Mouse (Mus musculus): ENCODE measurements around the gene Pabpn1l.

Pabpn1l gene

GRCm38 (mm10) chr8:122622727-122623126 is at the start of gene Pabpn1l:
TSS of gene Pabpn1l (minus strand) at chr8:122622739.
- DNase-seq (ENCODE audit: low spot score in 2 of 2), result no peak

- DNase-seq (ENCODE audit: low spot score in 2 of 2), result no peak
These were observed 49.4 kb upstream of the Pabpn1l start for GRCm38 (mm10) chr8:122671894-122672293.

- DNase-seq (ENCODE audit: low spot score in 2 of 2), result no peak
These were observed 48.2 kb upstream of the Pabpn1l start for GRCm38 (mm10) chr8:122670718-122671117.

GRCm38 (mm10) chr8:122670001-122670400 is 47.5 kb upstream of the Pabpn1l start:
- no peak for DNase-seq (ENCODE audit: low spot score in 2 of 2)

GRCm38 (mm10) chr8:122669370-122669769 is 46.8 kb upstream of the Pabpn1l start:
- DNase-seq (ENCODE audit: low spot score in 2 of 2), result no peak

DNA sequence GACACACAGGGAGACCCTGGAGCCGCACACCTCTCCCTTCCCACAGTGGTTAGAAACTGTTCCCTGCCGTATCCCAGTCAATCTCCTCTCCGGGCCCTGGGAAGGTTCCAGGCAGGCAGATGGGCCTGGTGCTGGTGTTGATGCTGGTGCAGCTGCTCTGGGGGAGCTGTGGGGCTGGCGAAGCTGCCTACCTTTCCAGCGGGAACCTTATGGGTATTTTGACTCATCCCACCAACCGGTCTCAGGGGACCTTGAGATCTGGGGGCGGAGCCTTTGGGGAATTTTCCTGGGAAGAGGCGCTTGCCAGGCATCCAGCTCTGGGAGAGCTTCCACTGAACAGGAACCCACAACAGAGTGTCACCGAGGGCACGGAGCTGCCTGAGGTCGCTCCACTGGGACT is 45.3 kb upstream of the Pabpn1l start:
- no peak for DNase-seq (ENCODE audit: low spot score in 2 of 2)

DNA sequence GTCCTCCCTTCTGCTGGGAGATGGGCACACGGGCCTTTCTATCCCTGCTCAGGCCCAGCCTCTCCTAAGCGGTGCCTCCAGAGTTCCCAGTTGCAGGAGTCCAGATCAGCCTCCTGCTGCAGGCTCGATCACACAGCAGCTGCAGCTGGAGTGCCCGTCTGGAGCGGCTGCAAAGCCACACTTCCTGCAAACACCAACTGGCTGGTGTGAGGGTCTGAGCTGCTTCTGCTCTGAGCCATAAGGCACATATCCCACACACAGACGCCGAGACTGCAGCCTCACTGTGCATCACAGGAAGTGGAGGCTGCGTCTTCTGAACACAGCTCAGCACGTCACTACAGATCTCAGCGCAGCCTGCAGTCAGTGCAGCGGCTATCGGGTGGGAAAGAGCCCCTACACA is 44.3 kb upstream of the Pabpn1l start:
- DNase-seq (ENCODE audit: low spot score in 2 of 2), result peak in 1 of 2 experiments; percentile 53

GRCm38 (mm10) chr8:122666338-122666764 is 43.8 kb upstream of the Pabpn1l start:
- DNase-seq (ENCODE audit: low spot score in 2 of 2), result peak; percentile 58 to 66

GRCm38 (mm10) chr8:122665667-122666316 is 43.3 kb upstream of the Pabpn1l start:
- DNase-seq (ENCODE audit: low spot score in 2 of 2), result peak in 1 of 2 experiments; percentile 57

GRCm38 (mm10) chr8:122665221-122665620 is 42.7 kb upstream of the Pabpn1l start:
- peak in 1 of 2 experiments; percentile 35 for DNase-seq (ENCODE audit: low spot score in 2 of 2)

DNA sequence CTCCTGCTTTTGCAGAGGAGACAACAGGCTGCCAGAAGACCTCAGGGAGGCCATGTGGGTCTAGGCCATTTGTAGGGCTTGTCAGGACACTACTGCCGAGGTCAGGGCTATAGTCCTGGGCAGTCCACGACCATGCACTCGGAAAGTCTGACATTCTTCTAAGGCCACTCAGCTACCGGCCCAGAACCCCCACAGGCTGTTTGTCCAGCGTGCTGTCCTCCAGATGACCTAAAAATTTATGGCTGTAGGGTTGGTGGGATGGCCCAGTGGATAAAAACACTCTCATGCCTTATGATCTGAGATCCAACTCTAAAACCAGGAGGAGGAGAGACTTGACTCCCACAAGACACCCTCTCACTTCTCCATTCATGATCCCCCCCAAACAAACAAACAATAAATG is 41.1 kb upstream of the Pabpn1l start:
- DNase-seq (ENCODE audit: low spot score in 2 of 2), result no peak

- DNase-seq (ENCODE audit: low spot score in 2 of 2), result no peak
These were observed 40.6 kb upstream of the Pabpn1l start for GRCm38 (mm10) chr8:122663106-122663505.

DNA sequence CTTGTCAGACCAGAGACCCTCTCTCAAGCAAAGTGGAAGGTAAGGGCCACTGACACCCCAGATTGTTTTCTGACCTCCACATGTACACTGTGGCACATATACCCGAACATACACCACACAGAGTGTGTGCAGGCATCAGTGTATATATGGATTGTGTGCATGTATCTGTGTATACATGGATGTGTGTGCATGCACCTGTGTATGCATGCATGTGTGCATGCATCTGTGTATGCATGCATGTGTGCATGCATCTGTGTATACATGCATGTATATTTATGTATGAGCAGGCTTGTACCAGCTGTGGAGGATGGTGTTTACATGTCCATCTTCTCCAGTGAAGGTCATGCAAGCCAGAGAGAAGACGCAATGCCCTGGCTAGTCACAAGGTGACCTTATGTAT is 39.4 kb upstream of the Pabpn1l start:
- DNase-seq (ENCODE audit: low spot score in 2 of 2), result no peak

GRCm38 (mm10) chr8:122661138-122661537 is 38.6 kb upstream of the Pabpn1l start:
- peak in 1 of 2 experiments; percentile 40 for DNase-seq (ENCODE audit: low spot score in 2 of 2)

- DNase-seq (ENCODE audit: low spot score in 2 of 2), result peak; percentile 54 to 73
These were observed 37.5 kb upstream of the Pabpn1l start for GRCm38 (mm10) chr8:122660022-122660421.

- DNase-seq (ENCODE audit: low spot score in 2 of 2), result no peak
These were observed 36.2 kb upstream of the Pabpn1l start for GRCm38 (mm10) chr8:122658807-122659160.

DNA sequence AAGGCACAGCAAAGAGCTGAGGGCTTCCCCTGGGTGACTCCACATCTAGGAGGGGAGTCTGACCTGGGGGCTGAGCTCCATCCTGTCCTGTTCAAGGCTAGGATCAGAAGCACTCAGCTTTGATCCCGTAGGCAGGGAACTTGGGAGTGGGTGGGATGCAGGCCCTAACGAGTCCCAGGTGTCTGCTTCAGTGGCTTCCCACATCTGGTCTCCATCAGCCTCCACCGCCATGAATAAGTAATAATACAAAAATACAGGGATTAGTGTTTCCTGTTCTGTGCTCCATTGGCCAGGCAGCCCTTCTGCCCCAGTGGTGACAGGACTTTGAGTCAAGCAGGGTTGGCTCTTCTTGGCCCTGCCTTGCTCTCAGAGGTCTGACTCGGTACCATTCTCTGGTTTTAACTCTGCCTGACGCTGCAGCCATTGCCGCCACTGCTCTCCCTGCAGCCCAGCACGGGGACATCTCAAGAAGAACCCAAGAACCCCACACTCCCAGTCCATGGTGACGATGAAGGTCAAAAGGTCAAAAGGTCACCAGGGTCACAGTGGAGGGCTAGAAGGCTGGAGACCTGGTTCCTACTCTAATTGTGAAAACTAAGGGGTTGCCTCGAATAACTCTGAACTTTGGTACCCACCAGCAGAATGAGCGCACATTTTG is 35.7 kb upstream of the Pabpn1l start:
- no peak for DNase-seq (ENCODE audit: low spot score in 2 of 2)

DNA sequence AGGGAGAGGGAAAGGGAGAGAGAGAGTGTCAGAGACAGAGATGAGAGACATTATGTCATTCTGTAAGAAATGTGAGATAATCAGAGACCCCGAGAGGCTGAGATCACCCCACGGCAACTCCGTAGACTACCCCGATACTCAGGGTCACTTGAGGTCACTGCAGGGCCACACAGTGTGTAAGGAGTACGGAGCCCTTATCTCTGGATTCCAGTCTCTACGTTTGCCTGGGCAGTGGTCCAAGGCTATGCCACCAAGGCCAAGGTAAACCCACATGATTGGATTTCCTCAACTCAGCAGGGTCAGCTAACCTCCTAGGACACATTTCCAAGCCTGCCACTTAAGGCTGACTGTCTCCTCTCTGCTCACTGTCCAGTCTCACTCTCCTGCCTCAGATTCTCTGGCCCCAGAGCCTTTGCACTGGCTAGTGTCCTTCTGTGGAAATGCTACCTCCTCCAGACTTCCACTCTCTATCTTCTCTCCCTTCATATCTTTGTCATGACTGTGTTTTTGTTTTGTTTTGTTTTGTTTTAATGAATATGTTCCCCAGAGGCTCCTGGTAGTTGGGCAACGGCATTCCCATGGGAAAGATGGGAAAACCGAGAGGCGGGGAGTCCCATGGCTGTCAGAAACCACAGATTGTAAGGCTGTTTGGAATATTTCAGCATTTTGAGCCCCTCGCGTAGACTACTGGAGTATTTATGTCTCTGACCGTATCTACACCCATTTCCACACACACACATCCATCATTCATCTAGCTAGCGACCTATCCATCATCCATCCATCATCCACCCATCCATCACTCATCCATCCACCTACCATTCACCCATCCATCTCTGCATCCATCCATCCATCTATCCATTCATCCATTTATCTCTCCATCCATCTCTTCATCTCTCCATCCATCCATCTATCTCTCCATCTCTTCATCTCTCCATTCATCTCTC is 33.8 kb upstream of the Pabpn1l start:
- DNase-seq (ENCODE audit: low spot score in 2 of 2), result peak; percentile 59 to 77

DNA sequence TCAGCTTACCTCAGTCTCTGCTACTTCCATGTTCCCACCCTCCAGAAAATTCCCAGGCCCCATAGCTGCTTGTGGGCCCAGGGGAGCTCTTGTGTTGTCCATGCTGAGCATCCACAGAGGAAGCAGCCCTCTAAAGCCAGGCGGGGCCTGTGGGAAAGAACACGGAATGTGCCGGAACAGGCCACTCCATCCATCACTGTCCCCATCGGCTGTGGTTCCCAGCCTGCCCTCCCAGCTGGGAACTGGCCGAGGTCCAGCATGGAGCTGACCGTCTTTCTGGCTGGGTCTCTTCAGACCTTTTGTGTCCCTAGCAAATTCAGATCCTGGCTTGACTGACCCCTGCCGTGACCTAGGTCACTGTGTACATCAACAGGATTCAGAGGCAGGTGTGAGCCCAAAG is 32.2 kb upstream of the Pabpn1l start:
- DNase-seq (ENCODE audit: low spot score in 2 of 2), result peak in 1 of 2 experiments; percentile 34

DNA sequence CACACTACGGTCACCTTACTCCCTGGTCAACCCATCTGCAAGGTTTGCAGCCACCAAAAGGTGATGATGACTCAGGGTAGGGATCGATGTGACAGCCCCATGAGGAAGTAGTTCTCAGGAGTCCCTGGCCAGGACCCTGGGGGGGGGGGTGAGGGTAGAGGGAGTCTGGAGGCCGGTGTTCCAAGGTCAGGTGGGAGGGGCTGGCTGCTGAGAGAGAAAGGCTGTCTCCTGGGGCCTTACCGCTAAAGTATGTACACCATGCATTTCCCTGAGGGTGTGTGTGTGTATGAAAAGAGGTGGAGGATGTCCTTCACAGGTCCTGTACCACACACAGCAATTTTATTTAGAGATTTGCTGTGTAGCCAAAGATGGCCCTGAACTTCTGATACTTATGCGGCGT is 30.1 kb upstream of the Pabpn1l start:
- no peak for DNase-seq (ENCODE audit: low spot score in 2 of 2)

GRCm38 (mm10) chr8:122651326-122651921 is 28.9 kb upstream of the Pabpn1l start:
- no peak for DNase-seq (ENCODE audit: low spot score in 2 of 2)
